Mouse (Mus musculus) mature B cell (primary cell): ENCODE data around the gene Phf5a.
"Not testable (repeated sequence)": the region's sequence is repeated elsewhere in the genome, so short reads cannot be mapped to it uniquely, and the experiment has no call there.

Source experiments
- in situ Hi-C: fragments of 300-500 bp; cut with MboI; formaldehyde crosslinking; loops from 2 replicates; pipeline ENCODE4 v1.14.3; 2019

The Phf5a gene

DNA sequence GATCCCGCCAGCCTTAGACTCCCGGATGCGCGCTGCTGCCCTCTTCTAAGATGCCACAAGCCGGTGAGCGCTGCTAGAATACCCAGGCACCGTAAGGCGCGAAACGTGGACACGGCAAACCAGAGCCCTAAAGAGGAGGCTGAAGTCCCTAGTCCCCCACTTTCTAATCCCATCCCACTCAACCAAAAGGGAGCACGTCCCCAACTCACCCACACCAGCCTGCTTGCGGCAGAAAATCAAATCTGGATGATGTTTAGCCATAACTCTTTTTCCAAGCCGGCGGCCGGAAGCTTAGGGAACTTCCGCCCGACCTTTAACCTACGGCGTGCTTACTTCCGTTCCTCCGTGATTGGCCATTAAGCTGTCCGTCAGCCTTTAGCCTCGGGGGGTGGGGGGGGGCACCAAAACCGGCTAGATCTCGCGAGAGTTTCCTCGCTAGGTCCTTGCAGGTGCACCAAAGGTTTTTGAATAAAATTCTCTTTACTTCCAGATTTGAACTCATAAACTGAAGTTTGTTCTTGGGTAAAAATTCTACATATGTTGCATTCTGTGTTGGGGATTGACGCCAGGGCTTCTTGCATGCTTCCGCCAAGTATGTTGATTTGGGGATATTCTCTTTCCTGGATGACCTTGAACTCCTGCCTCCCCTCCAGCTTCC, at the start of gene Phf5a:
Phf5a (minus strand) TSS at position 308 of the 658 bp plus-strand sequence.
- in situ Hi-C loops = no loop called here

DNA sequence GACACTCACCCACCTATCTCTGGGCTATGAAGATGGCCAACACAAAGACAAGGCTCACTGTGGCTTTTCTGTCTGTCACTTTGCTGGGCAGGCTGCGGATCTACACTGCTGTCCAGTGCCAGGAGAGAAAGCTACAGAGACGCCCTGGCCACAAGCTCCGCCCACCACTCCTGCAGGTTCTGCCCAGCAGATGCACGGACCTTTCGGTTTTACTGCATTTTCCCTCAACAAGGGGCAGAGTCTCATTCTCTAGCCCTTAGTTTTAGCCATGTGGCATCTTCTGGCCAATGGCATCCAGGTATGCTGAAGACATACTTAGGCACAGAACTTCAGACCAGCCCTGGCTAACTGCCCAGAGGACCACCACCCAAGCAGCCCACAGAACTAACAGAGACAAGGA, 49.5 kb upstream of the Phf5a start:
- in situ Hi-C loops = no loop called here

DNA sequence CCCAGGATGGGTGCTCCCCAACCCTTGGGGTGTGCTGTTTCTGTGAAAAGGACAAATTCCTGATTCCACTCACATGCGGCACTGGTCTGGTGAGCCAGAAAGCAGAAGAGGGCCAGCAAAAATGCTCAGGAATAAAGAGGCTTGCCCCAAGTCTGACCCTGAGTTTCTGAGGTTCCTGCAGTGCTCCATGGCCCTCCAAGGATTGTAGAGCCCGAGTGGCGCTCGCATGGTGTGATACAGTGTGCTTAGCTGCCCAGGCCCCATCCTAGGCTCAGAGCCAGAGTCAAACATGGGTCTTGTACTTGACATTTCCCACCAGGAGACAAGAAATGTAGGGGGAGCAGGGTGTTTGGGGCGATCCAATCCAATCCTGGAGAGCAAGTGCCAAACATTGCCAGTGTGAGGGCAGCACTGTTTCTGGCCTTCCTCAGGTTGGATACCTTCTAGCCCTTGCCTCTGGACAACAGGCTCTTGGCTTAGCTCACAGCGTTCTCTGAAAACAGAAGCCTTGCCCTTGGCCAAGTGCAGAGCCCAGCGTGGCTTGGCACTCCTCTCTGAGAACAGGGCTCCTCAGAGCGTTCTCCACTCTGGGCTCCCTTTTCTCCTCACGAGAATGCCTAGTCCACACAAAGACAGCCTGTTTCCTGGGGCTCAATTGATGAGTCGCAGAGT, 49.0 kb upstream of the Phf5a start:
- in situ Hi-C loops = no loop called here

DNA sequence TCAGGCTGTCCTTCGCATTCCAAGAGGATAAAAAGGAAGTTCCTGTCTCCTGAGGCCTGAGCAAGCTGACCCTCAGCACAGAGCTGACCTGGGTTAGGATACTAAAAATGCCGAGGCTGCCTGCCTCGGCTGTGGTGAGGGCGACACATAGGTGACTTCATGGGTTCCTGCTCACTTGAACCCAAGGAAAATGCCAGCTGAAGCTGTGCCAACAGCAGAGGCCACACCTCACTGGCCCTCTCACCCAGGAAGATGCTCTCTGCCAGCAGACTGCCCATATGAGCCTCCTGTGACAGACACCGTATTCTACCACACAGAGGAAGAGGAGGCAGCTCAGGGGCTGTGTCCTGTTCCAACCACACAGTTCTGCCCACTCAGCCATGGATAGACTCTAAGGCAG, 47.4 kb upstream of the Phf5a start:
- in situ Hi-C loops = loop anchor here (5.0 kb wide), 1 partner anchor 87 kb away; no protein-coding TSS in a partner anchor

DNA sequence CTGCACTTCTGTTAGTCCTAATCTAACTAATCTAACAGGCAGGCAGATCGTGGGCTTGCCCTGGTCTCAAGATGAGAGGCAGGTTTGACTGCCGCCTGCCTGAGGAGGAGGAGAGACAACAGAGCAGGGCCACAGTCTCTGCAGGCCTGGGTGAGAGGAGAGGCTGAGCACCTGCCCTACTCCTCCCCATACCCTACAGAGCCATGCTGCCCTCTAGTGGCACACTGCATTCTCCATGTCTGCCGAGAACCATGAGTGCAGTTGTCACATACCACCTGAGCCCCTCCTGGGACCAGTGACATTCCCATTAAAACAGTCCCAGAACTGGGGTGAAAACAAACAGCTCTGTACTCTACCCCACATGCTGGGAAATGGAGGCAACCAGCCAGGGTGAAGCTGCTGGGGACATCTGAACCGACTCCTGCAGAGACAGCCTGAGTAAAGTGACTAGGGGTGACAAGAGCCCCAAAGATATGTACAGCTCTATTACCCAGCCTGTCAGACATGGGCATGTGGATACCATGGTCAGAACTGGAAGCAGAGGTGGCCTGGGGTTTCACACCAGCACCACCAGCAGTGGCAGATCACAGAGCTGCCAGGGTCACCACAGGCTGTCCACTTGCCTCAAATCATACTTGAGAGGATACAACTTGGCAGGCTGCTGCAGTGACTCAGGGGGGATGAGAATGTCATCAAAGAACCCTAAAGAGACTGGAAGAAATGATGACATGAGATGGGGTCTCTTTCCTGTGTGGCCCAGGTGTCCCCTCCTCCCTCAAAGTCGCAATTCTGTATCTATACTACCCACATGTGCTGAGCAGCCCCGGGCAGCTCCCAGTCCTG, 46.1 kb upstream of the Phf5a start:
- in situ Hi-C loops = loop anchor here (5.0 kb wide), 1 partner anchor 86 kb away; no protein-coding TSS in a partner anchor

DNA sequence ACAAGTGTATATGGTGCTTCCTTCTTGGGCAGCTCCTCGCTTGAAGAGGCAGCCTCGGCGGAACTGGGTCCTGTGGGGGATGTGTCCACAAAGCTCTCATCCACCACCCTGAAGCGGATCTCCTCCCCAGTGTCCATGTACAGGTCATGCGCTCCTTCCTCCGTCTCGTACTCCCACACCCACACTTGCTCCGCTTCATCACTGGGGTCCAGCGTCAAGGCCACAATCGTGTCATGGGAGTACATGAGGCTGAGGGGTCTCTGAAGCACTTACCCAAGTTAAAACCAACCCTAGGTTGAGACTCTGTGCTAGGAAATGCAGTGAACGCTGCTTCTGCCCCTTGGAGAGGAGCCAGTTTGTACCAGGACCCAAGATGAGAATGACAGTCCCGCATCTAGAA, 45.5 kb upstream of the Phf5a start:
- in situ Hi-C loops = loop anchor here (5.0 kb wide), 1 partner anchor 85 kb away; no protein-coding TSS in a partner anchor

DNA sequence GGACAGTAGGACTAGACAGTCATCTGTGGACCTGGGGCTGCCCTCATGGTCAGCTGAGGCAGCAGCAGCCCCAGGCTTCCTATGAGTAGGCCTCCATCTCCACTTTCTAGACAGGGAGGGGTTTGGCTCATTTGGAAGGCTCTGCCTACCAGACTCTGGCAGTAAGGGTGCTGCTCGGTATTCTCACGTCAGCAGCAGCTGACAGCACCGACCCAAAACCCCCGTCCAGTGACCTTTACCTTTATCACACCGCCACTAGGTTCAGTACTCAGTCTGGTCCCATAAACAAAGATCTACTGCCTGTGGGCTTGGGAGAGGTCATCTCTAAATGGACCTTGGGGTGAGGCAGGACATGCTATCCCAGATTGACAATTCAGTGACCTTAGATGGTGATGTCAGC, 44.0 kb upstream of the Phf5a start:
- in situ Hi-C loops = loop anchor here (5.0 kb wide), 1 partner anchor 83 kb away; no protein-coding TSS in a partner anchor

DNA sequence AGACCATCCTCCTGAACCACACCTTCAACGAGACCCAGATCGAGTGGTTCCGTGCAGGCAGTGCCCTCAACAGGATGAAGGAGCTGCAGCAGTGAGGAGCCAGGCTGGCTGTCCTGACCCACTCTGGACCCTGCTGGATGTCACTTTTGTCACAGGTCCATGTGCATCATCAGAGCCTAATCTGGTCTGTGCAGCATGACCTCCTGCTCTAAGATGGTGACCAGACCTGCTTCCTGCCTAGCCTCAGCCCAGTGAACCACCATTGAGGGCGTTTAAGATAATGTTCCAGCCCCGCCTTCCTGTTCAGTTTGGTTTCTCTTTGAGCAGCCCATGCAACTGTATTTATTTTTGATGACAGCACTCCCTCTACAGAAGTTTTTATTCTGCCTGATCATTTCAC, 43.0 kb upstream of the Phf5a start:
- in situ Hi-C loops = loop anchor here (5.0 kb wide), 1 partner anchor 82 kb away; no protein-coding TSS in a partner anchor

DNA sequence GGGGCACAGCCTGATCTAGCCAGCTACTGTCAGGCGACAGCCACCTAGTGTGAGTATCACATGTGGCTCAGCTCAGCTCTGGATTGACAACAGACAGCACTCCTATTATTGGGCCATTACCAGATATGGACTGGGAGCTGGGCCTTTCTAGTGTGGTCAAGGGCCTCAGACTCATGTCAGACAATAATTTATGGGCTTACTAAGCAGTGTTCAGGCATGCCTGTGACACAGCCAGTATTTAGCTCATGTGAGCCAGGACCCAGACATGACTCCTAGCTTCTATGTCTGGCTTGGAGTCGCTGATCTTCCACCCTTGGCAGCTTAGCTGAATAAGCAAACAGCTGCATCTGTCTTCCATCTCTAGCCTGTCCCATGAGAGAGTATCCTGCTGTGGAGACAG, 40.8 kb upstream of the Phf5a start:
- in situ Hi-C loops = no loop called here

DNA sequence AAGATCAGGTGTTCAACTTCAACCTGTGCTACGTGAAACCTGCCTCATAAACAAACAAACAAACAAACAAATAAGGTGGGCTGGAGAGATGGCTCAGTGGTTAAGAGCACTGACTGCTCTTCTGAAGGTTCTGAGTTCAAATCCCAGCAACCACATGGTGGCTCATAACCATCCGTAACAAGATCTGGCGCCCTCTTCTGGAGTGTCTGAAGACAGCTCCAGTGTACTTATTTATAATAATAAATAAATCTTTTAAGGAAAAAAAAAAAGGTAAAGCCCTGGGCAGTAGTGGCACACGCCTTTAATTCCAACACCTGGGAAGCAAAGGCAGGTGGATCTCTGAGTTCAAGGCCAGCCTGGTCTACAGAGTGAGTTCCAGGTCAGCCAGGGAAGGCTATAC, 37.1 kb upstream of the Phf5a start:
- in situ Hi-C loops = not testable (repeated sequence)

DNA sequence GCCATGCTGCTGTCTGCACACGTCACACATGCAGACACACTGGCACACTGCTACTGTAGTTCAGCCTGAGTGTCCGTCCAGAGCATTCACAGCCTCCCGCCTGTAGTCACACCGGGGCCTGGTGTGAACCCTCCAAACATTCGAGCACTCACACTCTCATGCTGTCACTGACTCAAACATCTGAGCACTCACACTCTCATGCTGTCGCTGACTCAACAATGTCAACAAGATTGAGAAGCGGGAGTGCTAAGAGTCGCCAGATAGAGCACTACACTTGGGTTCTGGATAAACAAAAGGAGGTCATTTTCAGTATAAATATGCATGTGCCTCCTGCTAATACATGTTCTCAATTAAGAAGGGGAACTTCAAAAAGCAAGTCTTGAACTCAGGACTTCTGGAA, 36.2 kb upstream of the Phf5a start:
- in situ Hi-C loops = no loop called here

DNA sequence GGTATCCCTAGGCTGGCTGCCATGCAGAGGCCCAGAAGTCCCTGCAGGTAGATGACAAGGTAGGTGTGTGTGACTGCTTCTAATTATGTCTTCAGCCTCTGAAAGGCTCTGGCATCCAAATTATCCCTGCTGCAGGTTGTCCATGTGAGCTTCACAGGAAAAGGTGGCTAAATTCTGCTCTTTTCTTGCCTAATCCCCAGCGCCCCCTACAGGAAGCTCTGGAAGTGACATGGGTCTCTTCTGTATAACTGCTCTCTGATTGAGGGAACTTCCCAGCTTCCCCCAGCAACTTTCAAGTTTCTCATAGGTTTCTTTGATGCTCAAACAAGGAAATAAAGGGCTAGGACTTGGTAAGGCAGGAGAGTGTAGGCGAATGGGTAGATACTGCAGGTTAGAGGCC, 33.2 kb upstream of the Phf5a start:
- in situ Hi-C loops = no loop called here

DNA sequence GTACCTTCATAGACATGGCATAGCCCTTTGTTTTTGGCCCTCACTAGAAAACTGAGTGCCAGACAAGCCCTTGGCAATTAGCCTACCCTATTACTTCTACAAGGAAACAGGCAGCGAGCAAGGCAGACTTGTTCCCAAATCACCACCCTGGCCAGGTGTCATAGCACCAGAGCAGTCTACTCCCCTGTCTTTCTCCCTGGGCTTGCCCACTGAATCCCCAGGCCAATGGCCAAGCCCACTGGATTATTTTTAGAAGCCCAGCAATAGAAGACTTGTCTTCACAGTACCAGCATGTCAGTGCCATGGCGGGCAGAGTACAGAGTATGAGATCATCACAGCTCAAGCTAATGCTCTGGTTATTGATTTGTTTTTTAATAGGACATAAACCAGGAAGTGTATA, 27.0 kb upstream of the Phf5a start:
- in situ Hi-C loops = no loop called here

DNA sequence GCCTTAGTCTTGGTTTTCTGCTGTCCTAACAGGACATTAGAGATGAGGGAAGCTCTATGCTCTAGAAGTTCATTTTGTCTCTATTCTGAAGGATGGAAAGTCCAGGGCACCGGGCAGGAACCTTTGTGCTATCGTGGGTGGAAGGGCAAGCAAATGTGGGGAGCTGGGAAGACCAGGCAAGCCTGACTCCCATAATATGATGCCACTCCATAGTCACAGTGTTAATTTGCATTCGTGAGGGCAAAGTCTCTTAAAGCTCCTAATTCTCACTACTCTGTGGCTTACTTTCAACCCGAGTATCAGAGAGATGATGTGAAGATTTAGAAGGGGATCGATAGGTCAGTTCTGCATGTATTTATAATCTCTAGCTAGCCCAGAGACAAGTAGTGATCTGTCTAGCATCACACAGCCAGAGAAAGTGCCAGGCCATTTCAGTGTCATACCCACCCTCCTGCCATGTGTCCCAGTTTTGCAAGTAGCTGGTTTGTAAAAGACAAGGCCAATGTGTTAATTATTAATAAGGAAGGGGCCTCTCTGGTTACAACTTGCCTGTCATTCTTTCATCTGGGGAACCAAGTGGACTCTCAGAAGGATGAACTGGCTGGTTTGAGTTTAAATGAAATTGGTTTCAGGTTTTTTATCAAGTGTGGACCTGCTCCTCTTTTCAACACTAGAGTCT, 26.0 kb upstream of the Phf5a start:
- in situ Hi-C loops = no loop called here

DNA sequence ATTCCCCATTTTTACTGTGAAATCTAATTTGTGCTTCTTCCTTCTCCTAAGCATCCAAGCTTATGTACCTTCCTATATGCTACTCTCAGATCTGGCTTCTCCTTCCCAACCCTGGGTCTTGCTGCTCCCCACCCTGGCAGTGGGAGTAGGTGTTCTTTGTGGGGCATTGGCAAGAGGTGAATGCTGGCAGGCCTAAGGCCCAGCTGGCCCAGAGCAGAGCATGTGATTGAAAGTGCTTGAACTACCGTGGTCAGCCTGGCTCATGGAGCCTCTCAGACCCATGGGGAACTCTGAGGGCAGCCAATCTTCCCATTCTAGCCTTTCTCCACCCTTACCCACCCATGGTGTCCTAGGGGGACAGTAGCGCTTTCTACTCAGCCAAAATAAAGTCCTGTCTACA, 24.7 kb upstream of the Phf5a start:
- in situ Hi-C loops = no loop called here

DNA sequence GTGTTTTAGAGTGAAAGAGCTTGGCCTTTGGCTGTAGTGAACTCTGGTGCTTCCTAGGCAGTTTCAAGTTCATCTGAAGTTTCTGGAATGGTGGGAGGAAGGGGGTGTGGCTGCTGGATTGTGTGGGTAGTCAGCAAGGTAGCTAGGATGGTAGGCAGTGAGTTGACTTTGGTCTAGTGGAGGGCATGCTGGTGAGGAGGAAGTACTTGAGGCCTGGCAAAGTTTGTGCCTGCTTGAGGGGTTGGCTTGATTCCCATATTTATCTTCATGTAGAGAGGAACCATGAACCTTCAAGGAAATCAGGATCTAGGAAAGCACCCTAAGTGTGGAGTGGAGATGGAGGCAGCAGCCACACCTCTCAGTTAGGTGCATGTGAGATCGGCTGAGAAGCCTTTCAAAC, 22.3 kb upstream of the Phf5a start:
- in situ Hi-C loops = no loop called here

DNA sequence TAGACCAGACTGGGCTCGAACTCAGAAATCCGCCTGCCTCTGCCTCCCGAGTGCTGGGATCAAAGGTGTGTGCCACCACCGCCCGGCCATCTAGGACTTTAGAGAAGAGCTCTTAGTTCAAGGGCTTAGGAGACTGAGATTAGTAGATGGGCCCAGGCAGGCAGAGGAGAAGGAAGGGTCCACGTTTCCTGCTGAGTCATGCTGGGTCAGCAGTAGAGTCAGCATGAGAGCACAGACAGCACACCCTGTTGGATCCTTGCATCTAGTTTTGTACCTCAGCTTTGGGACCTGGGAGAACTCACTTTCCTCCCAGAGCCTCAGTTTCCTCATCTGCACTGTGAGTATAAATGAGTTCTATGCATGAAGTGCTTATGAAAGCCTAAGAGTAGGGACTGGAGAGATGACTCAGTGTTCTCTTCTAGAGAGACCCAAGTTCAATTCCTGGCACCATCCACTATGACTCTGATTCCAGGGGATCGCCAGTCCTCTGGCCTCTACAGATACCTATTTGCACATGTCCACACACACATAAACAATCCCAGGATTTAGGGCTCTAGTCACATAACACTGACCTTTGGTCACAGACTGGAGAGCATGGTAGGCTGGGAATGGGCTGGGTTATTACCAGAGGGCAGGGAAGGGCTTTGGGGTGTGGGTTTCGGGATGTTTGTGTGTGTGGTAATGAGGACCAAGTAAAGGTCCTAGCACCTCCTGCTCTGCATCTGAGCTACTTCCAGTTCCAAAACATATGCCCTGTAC, 20.3 kb upstream of the Phf5a start:
- in situ Hi-C loops = no loop called here

DNA sequence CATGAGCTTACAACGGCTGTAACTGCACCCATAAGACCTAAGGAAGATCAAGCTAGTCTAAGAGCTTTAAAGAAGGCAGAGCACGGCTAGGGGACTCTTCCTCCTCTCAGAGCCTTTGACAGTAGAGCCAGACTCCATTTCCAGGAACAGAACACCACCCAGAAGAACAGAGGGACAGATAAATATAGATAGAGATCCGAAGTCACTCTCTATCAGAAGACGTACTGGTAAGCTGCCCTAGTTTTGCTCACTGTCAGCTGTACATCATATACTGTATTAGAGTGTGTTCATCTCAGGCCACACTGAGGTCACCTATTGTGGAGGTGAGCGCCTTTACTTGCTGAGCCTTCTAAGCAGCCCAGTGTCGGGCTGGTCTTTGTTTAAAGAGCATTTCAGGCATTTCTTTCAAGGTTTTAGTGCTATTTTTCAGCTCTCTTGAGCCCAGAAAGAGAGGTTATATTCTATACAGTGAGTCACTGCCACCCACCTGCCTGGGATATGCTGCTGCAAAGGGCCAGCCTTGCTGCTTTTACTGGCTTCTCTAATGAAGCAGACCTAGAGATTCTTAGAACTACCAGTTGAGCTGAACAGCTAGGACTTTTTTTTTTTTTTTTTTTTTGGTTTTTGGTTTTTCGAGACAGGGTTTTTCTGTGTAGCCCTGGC, 19.6 kb upstream of the Phf5a start:
- in situ Hi-C loops = no loop called here

DNA sequence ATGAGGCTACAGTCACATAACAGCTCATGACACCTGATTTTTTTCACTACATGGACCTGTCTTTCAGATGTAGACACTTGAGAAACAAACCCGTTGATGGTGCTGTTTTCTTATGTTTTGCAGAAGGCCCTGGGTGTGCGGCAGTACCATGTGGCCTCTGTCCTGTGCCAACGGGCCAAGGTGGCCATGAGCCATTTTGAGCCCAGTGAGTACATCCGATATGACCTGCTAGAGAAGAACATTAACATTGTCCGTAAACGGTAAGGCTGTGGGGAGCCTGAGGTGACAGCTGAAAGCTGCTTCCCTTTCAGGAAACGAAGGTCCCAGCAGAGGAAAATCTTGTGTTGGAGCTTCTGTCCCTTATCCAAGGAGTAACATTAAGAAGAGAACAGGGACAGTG, 17.5 kb upstream of the Phf5a start:
- in situ Hi-C loops = no loop called here

DNA sequence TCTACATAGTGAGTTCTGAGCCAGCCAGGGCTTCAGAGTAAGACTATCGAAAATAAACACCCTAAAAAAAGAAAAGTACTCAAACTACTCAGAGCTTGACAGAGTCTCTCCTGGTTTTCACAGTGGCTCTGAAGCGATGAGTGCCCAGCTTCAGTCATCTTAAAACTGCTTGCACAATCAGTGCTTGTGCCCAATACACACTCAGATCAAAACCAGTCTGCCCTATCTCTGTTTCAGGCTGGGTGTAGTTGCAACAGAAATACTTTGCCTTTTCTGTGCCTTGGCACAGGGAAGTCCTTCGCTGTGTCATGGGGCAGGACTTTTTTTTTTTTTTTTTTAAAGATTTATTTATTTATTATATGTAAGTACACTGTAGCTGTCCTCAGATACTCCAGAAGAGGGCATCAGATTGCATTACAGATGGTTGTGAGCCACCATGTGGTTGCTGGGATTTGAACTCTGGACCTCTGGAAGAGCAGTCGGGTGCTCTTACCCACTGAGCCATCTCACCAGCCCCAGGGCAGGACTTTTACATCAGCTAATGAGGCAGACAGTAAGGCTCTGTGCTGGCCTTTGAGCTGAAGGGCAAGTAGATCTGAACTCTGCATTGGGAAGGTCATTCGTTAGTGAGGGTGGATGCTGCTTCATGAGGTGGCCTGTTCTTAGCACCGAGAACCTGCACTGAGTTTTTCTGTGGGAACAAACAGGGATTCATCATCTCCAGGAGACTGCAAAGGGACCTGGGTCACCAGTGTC, 15.3 kb upstream of the Phf5a start:
- in situ Hi-C loops = no loop called here
